Mouse (Mus musculus) forebrain, embryonic 12.5 days (tissue): ENCODE data around the gene Uevld. TPM values are rescaled to one million over a fixed set of nuclear protein-coding genes. Genes with fewer than 3 reads are reported as not detected.

ENCODE experiments used
- ATAC-seq: fragments of 200-750 bp; cut with Nextera tagmentation; 2 replicates; pipeline ENCODE4 v1.8.0; 2017; ENCODE audit warnings: moderate TSS enrichment; ENCODE audit not compliant: low FRiP score
- H3K27ac ChIP-seq: fragments of 300-500 bp; sonication (generic); 2 replicates; pipeline ENCODE4 v1.5.1; 2016; ENCODE audit warnings: mild to moderate bottlenecking
- H3K27me3 ChIP-seq: fragments of 300-500 bp; sonication (generic); 2 replicates; pipeline ENCODE4 v1.6.1; 2016; ENCODE audit warnings: mild to moderate bottlenecking
- H3K36me3 ChIP-seq: fragments of 300-500 bp; sonication (generic); replicated peaks from 2 replicates; pipeline ENCODE4 v1.6.1; 2016; ENCODE audit warnings: mild to moderate bottlenecking
- H3K4me1 ChIP-seq: fragments of 300-500 bp; sonication (generic); 2 replicates; pipeline ENCODE4 v1.6.1; 2016
- H3K4me2 ChIP-seq: fragments of 300-500 bp; sonication (generic); 2 replicates; pipeline ENCODE4 v1.6.1; 2016; ENCODE audit warnings: mild to moderate bottlenecking, moderate library complexity
- H3K4me3 ChIP-seq: fragments of 300-500 bp; sonication (generic); replicated peaks from 2 replicates; pipeline ENCODE4 v1.5.1; 2016; ENCODE audit warnings: mild to moderate bottlenecking
- H3K9ac ChIP-seq: fragments of 300-500 bp; sonication (generic); 2 replicates; pipeline ENCODE4 v1.6.1; 2016; ENCODE audit warnings: mild to moderate bottlenecking
- H3K9me3 ChIP-seq: fragments of 300-500 bp; sonication (generic); 2 replicates; pipeline ENCODE4 v1.6.1; 2016
- WGBS: fragments of 180-500 bp; shearing (Covaris S2); methylation state at CpG from one replicate; pipeline ENCODE4 v1.1.7; 2016; 5-methylcytosine and 5-hydroxymethylcytosine counted together
- polyA plus RNA-seq: library from polyadenylated mRNA; unstranded; fragments of >200 nt; fragmentation: Nextera tagmentation; extraction: Ambion mirVana; gene quantifications from 2 replicates; pipeline ENCODE4 v1.2.1, GENCODE M21; 2016

Gene Uevld
- polyA plus RNA-seq = 13.2 and 13.8 TPM in 2 replicates

GRCm38 (mm10) chr7:46957831-46958691, at the start of gene Uevld:
Gene Uevld (minus strand): TSS chr7:46958527.
- H3K4me3 ChIP-seq = peak within 1 kb of the TSS; percentile 71
- H3K4me1 ChIP-seq = peaks cover 18% of the 10 kb centered on the region
- peak within 1 kb of the TSS; percentile 77 for H3K4me2 ChIP-seq
- peak within 1 kb of the TSS; percentile 14; the same call in 1 of the 2 replicates for H3K27ac ChIP-seq
- no peaks in the 10 kb centered on the region for H3K9me3 ChIP-seq
- ATAC-seq = peak; percentile 92
- 2% methylated on average over 51 of the region's 51 CpGs for WGBS
- peaks cover 13% of the 10 kb centered on the region for H3K27me3 ChIP-seq
- H3K9ac ChIP-seq = peak within 1 kb of the TSS; percentile 78
- H3K36me3 ChIP-seq = peaks cover 22% of the 10 kb centered on the region

- no peaks in the 10 kb centered on the region for H3K27me3 ChIP-seq
- WGBS = under 1% methylated on average over 25 of the region's 25 CpGs
- no peaks in the 10 kb centered on the region for H3K36me3 ChIP-seq
- peak overlapping the region; percentile 68 for H3K9ac ChIP-seq
- H3K9me3 ChIP-seq = no peaks in the 10 kb centered on the region
- peaks cover 39% of the 10 kb centered on the region for H3K4me1 ChIP-seq
- ATAC-seq = no peak; the same call in 1 of the 2 replicates
- peak overlapping the region; percentile 86 for H3K27ac ChIP-seq
- peak overlapping the region; percentile 70 for H3K4me3 ChIP-seq
- peak overlapping the region; percentile 85 for H3K4me2 ChIP-seq
Measured at GRCm38 (mm10) chr7:47007818-47008167, 49.5 kb upstream of the Uevld start.

- H3K4me3 ChIP-seq = peak overlapping the region; percentile 70
- H3K27me3 ChIP-seq = no peaks in the 10 kb centered on the region
- peak overlapping the region; percentile 86 for H3K27ac ChIP-seq
- no peaks in the 10 kb centered on the region for H3K36me3 ChIP-seq
- no peak for ATAC-seq
- peak overlapping the region; percentile 85 for H3K4me2 ChIP-seq
- H3K9me3 ChIP-seq = no peaks in the 10 kb centered on the region
- 25% methylated on average over 21 of the region's 21 CpGs for WGBS
- peaks cover 44% of the 10 kb centered on the region for H3K4me1 ChIP-seq
- H3K9ac ChIP-seq = peak overlapping the region; percentile 68
Measured at GRCm38 (mm10) chr7:47007109-47007780, 48.9 kb upstream of the Uevld start.

- H3K4me3 ChIP-seq = no peak overlapping the region
- H3K36me3 ChIP-seq = peaks cover 9% of the 10 kb centered on the region
- peak; percentile 22; the same call in 1 of the 2 replicates for ATAC-seq
- peak overlapping the region; percentile 82 for H3K27ac ChIP-seq
- no peaks in the 10 kb centered on the region for H3K27me3 ChIP-seq
- H3K9me3 ChIP-seq = no peaks in the 10 kb centered on the region
- H3K4me2 ChIP-seq = no peak overlapping the region
- H3K4me1 ChIP-seq = peaks cover 39% of the 10 kb centered on the region
- 24% methylated on average over 3 of the region's 3 CpGs for WGBS
- no peak overlapping the region; the same call in 1 of the 2 replicates for H3K9ac ChIP-seq
Measured at GRCm38 (mm10) chr7:47003411-47004115, 45.2 kb upstream of the Uevld start.

GRCm38 (mm10) chr7:47001900-47002275, 43.6 kb upstream of the Uevld start:
- Histone ChIP-seq H3K9ac (no peak overlapping the region), H3K9me3 (no peaks in the 10 kb centered on the region), H3K4me1 (peaks cover 32% of the 10 kb centered on the region), H3K27me3 (no peaks in the 10 kb centered on the region), H3K4me3 (no peak overlapping the region), H3K4me2 (no peak overlapping the region), H3K36me3 (peaks cover 26% of the 10 kb centered on the region), H3K27ac (no peak overlapping the region)
- ATAC-seq = no peak
- 56% methylated on average over 4 of the region's 4 CpGs for WGBS

- no peak for ATAC-seq
- 87% methylated on average over 5 of the region's 5 CpGs for WGBS
Measured at GRCm38 (mm10) chr7:47001125-47001899, 43.0 kb upstream of the Uevld start.

GRCm38 (mm10) chr7:47000644-47000983, 42.3 kb upstream of the Uevld start:
- Histone ChIP-seq H3K27me3 (no peaks in the 10 kb centered on the region), H3K9ac (no peak overlapping the region), H3K4me2 (no peak overlapping the region), H3K36me3 (peaks cover 38% of the 10 kb centered on the region), H3K4me1 (peaks cover 29% of the 10 kb centered on the region), H3K9me3 (no peaks in the 10 kb centered on the region), H3K4me3 (no peak overlapping the region), H3K27ac (no peak overlapping the region)
- WGBS = 56% methylated on average over 3 of the region's 3 CpGs
- ATAC-seq = peak; percentile 64; the same call in 1 of the 2 replicates

More at GRCm38 (mm10) chr7:47001125-47001899, 43.0 kb upstream of the Uevld start:
- H3K27me3 ChIP-seq = no peaks in the 10 kb centered on the region
- no peak overlapping the region for H3K27ac ChIP-seq
- H3K9ac ChIP-seq = no peak overlapping the region
- H3K36me3 ChIP-seq = peaks cover 31% of the 10 kb centered on the region
- no peaks in the 10 kb centered on the region for H3K9me3 ChIP-seq
- H3K4me3 ChIP-seq = no peak overlapping the region
- no peak overlapping the region for H3K4me2 ChIP-seq
- peaks cover 29% of the 10 kb centered on the region for H3K4me1 ChIP-seq

GRCm38 (mm10) chr7:46999983-47000643, 41.8 kb upstream of the Uevld start:
- Histone ChIP-seq H3K27me3 (no peaks in the 10 kb centered on the region), H3K4me2 (no peak overlapping the region), H3K36me3 (peaks cover 43% of the 10 kb centered on the region), H3K4me1 (peaks cover 29% of the 10 kb centered on the region), H3K4me3 (no peak overlapping the region), H3K9ac (no peak overlapping the region), H3K9me3 (no peaks in the 10 kb centered on the region), H3K27ac (no peak overlapping the region)
- 79% methylated on average over 8 of the region's 8 CpGs for WGBS
- no peak for ATAC-seq

- H3K4me3 ChIP-seq = no peak overlapping the region
- no peak for ATAC-seq
- H3K9me3 ChIP-seq = no peaks in the 10 kb centered on the region
- H3K4me1 ChIP-seq = peaks cover 26% of the 10 kb centered on the region
- WGBS = 92% methylated on average over 2 of the region's 2 CpGs
- no peak overlapping the region for H3K27ac ChIP-seq
- no peak overlapping the region for H3K4me2 ChIP-seq
- H3K36me3 ChIP-seq = peaks cover 54% of the 10 kb centered on the region
- H3K9ac ChIP-seq = no peak overlapping the region
- no peaks in the 10 kb centered on the region for H3K27me3 ChIP-seq
Measured at GRCm38 (mm10) chr7:46998942-46999341, 40.6 kb upstream of the Uevld start.

- peaks cover 64% of the 10 kb centered on the region for H3K36me3 ChIP-seq
- WGBS = 90% methylated on average over 21 of the region's 21 CpGs
- no peaks in the 10 kb centered on the region for H3K9me3 ChIP-seq
- ATAC-seq = no peak
- no peak overlapping the region for H3K4me2 ChIP-seq
- H3K4me1 ChIP-seq = peaks cover 15% of the 10 kb centered on the region
- no peak overlapping the region for H3K27ac ChIP-seq
- no peak overlapping the region for H3K4me3 ChIP-seq
- no peaks in the 10 kb centered on the region for H3K27me3 ChIP-seq
- no peak overlapping the region for H3K9ac ChIP-seq
Measured at GRCm38 (mm10) chr7:46997644-46998395, 39.5 kb upstream of the Uevld start.

- Histone ChIP-seq H3K27ac (no peak overlapping the region), H3K36me3 (peaks cover 68% of the 10 kb centered on the region), H3K4me2 (no peak overlapping the region), H3K4me3 (no peak overlapping the region), H3K27me3 (no peaks in the 10 kb centered on the region), H3K9ac (no peak overlapping the region), H3K9me3 (no peaks in the 10 kb centered on the region), H3K4me1 (peaks cover 7% of the 10 kb centered on the region)
- no peak for ATAC-seq
- 90% methylated on average over 4 of the region's 4 CpGs for WGBS
Measured at GRCm38 (mm10) chr7:46997008-46997407, 38.7 kb upstream of the Uevld start.
